Mouse (Mus musculus): Measurements from ENCODE around the gene Olfr995.

The Olfr995 gene

DNA sequence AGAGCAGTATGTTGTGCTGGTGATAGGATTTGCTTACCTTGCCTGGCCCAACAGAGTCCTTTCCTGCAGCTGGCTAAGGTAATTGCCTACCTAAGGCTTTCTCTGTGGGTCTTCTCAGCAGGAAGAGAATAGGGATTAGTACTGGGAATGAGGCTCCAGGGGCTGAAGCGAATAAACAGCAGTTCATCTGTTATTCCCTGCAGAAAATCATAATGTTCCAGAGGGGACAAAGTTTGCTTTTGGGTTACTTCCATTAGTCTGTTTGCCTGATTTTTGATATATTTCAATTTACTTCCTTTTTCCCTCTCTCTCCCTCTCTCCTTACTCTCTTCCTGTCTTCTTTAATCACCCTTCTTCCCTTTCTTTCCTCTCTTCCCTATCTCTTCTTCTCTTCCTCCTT is at the start of gene Olfr995:
Gene Olfr995, minus strand, starts transcription at position 101 of the 400 bp plus-strand sequence.
- no peak for DNase-seq (ENCODE audit: low read depth, low spot score)

GRCm38 (mm10) chr2:85490396-85490795 is 47.0 kb upstream of the Olfr995 start:
- DNase-seq (ENCODE audit: low read depth, low spot score) = no peak

- no peak for DNase-seq (ENCODE audit: low read depth, low spot score)
Observed at GRCm38 (mm10) chr2:85466801-85467325, 23.4 kb upstream of the Olfr995 start.

GRCm38 (mm10) chr2:85442546-85442945 is 893 bp downstream of the Olfr995 start:
- no peak for DNase-seq (ENCODE audit: low read depth, low spot score)

GRCm38 (mm10) chr2:85436351-85436750 is 7.1 kb downstream of the Olfr995 start, which contains the start of gene Olfr994:
TSS of gene Olfr994 (minus strand) at chr2:85436451.
- DNase-seq (ENCODE audit: low read depth, low spot score) = no peak

DNA sequence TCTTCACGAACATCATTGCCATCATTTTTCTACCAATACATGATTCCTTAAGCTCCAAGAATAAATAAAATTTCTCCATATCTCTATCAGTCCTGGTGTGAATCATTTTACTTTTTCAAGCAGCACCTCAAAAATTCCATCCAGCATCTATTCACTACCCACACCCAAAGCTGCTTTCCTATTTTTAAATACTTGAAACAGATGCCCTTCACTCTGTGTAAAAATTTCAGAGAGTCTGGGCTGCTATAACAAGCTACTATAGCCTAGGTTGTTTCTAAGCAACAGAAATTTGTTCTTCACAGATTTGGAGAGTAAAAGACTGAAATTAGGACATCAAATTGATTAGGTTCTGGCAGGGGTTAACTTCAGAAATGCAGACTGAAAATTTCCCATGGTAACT is 17.5 kb downstream of the Olfr995 start:
- peak; percentile 79 for DNase-seq (ENCODE audit: low read depth, low spot score)

GRCm38 (mm10) chr2:85414777-85415176 is 28.7 kb downstream of the Olfr995 start, which contains the start of gene Olfr993:
TSS of gene Olfr993 (minus strand) at chr2:85414877.
- no peak for DNase-seq (ENCODE audit: low read depth, low spot score)

GRCm38 (mm10) chr2:85409369-85409768 is 34.1 kb downstream of the Olfr995 start, which contains the start of gene Olfr992:
TSS of gene Olfr992 (minus strand) at chr2:85409469.
- no peak for DNase-seq (ENCODE audit: low read depth, low spot score)
